Mouse (Mus musculus) urinary bladder, postnatal 36 days (tissue): ENCODE measurements around the gene Gprc5c.
"Not testable (repeated sequence)": the region's sequence is repeated elsewhere in the genome, so short reads cannot be mapped to it uniquely, and the experiment has no call there.

ENCODE experiments used
- DNase-seq, 2 experiments: peaks; one replicate each; pipeline ENCODE4 v3.0.0; 2022; ENCODE audit warnings: low spot score in 2 of 2, mixed read lengths in 1 of 2

Gene Gprc5c

DNA sequence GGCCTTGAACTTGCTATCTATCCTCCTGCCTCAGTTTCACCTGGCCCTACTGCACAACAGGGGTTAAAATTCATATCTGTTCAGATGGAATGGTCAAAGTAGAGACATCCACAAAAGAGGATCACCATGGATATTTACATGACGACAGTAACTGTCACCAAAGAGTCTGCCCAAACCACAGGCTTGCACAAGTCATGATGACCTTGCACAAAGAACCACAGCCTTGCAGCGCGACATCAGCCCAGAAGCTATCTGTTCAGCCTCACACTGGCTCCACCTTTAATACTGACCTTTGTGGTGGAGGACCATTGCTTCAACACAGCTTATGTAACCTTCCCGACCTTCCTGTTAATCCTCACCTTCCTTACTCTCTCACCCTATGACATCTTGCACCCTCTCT lies 56.6 kb downstream of the Gprc5c start:
- peak in 1 of 2 experiments; percentile 22 for DNase-seq

DNA sequence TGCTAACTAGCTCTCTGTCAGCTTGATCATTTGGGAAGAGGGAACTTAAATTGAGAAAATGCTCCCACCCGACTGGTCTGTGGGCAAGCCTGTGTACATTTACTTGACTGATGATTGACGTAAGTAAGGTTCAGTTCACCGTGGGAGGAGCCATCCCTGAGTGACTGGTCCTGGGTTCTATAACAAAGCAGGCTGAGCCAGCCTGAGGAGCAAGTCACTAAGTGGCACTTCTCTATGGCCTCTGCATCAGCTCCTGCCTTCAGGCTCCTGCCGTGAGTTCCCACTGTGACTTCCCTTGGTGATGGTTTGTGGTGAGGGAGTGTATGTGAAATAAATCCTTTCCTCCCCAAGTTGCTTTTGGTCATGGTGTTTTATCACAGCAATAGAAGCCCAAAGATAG lies 57.1 kb downstream of the Gprc5c start:
- no peak for DNase-seq

- not testable (repeated sequence) for DNase-seq
Measured at GRCm38 (mm10) chr11:114909538-114909937, 58.6 kb downstream of the Gprc5c start.

- DNase-seq, result peak; percentile 48 to 69
Measured at GRCm38 (mm10) chr11:114912847-114913246, 61.9 kb downstream of the Gprc5c start.

DNA sequence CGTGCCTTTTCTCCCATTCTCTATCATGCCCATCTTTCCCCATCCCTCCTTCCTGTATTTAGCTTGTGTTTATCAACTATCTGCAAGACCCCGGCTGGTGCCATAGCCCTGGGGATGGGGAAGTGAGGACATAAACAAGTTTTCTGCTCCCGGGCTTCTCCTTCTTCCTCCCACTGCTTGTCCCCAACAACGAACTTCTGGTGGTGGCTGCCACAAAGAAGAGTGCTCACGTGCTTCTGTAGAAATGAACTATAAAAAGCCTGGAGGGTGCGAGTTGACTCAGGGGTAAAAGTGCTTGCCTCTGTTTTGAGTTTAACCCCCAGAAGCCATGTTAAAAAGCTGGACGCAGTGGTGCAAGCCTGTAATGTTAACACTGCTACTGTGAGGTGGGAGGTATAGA lies 64.0 kb downstream of the Gprc5c start:
- no peak for DNase-seq

- DNase-seq, result no peak
Measured at GRCm38 (mm10) chr11:114917120-114917519, 66.2 kb downstream of the Gprc5c start.
